Mouse (Mus musculus): Measurements from ENCODE around the gene Adam1b.
"Not testable (repeated sequence)": the region's sequence is repeated elsewhere in the genome, so short reads cannot be mapped to it uniquely, and the experiment has no call there.

Adam1b gene

GRCm38 (mm10) chr5:121526526-121526925, 23.3 kb upstream of the Adam1b start:
- no peak for DNase-seq (ENCODE audit: low read depth, low spot score)
- Histone ChIP-seq H3K36me3 (ENCODE audit: control insufficient read depth, insufficient read depth, low read length, poor library complexity, severe bottlenecking) (peaks cover 18% of the 10 kb centered on the region), H3K27me3 (ENCODE audit: control insufficient read depth, insufficient read depth, low read length, poor library complexity, severe bottlenecking) (no peaks in the 10 kb centered on the region)

- H3K36me3 ChIP-seq (ENCODE audit: control insufficient read depth, insufficient read depth, low read length, poor library complexity, severe bottlenecking) = peaks cover 18% of the 10 kb centered on the region
- DNase-seq (ENCODE audit: low read depth, low spot score) = no peak
- no peaks in the 10 kb centered on the region for H3K27me3 ChIP-seq (ENCODE audit: control insufficient read depth, insufficient read depth, low read length, poor library complexity, severe bottlenecking)
These were observed 22.7 kb upstream of the Adam1b start for GRCm38 (mm10) chr5:121525774-121526450.

- DNase-seq (ENCODE audit: low read depth, low spot score); H3K27me3 ChIP-seq (ENCODE audit: control insufficient read depth, insufficient read depth, low read length, poor library complexity, severe bottlenecking); H3K36me3 ChIP-seq (ENCODE audit: control insufficient read depth, insufficient read depth, low read length, poor library complexity, severe bottlenecking): not testable (repeated sequence)
These were observed 16.5 kb upstream of the Adam1b start for GRCm38 (mm10) chr5:121519758-121520157.

GRCm38 (mm10) chr5:121518983-121519382, 15.7 kb upstream of the Adam1b start:
- Histone ChIP-seq H3K36me3 (ENCODE audit: control insufficient read depth, insufficient read depth, low read length, poor library complexity, severe bottlenecking) (0 out of 2 replicates have a peak, but pooled peaks cover 2% of the 10 kb centered on the region), H3K27me3 (ENCODE audit: control insufficient read depth, insufficient read depth, low read length, poor library complexity, severe bottlenecking) (no peaks in the 10 kb centered on the region)
- DNase-seq (ENCODE audit: low read depth, low spot score) = no peak

- Histone ChIP-seq H3K27me3 (ENCODE audit: control insufficient read depth, insufficient read depth, low read length, poor library complexity, severe bottlenecking) (no peaks in the 10 kb centered on the region), H3K36me3 (ENCODE audit: control insufficient read depth, insufficient read depth, low read length, poor library complexity, severe bottlenecking) (no peaks in the 10 kb centered on the region)
- no peak for DNase-seq (ENCODE audit: low read depth, low spot score)
These were observed 6.8 kb upstream of the Adam1b start for GRCm38 (mm10) chr5:121510009-121510408.

GRCm38 (mm10) chr5:121506846-121507245, 3.6 kb upstream of the Adam1b start:
- DNase-seq (ENCODE audit: low read depth, low spot score) = no peak
- H3K36me3 ChIP-seq (ENCODE audit: control insufficient read depth, insufficient read depth, low read length, poor library complexity, severe bottlenecking) = no peaks in the 10 kb centered on the region
- no peaks in the 10 kb centered on the region for H3K27me3 ChIP-seq (ENCODE audit: control insufficient read depth, insufficient read depth, low read length, poor library complexity, severe bottlenecking)

GRCm38 (mm10) chr5:121501424-121501996, 1.7 kb downstream of the Adam1b start:
- DNase-seq (ENCODE audit: low read depth, low spot score); H3K27me3 ChIP-seq (ENCODE audit: control insufficient read depth, insufficient read depth, low read length, poor library complexity, severe bottlenecking); H3K36me3 ChIP-seq (ENCODE audit: control insufficient read depth, insufficient read depth, low read length, poor library complexity, severe bottlenecking): not testable (repeated sequence)

GRCm38 (mm10) chr5:121500719-121501118, 2.5 kb downstream of the Adam1b start:
- no peaks in the 10 kb centered on the region for H3K27me3 ChIP-seq (ENCODE audit: control insufficient read depth, insufficient read depth, low read length, poor library complexity, severe bottlenecking)
- DNase-seq (ENCODE audit: low read depth, low spot score) = no peak
- H3K36me3 ChIP-seq (ENCODE audit: control insufficient read depth, insufficient read depth, low read length, poor library complexity, severe bottlenecking) = no peaks in the 10 kb centered on the region

- Histone ChIP-seq H3K36me3 (ENCODE audit: control insufficient read depth, insufficient read depth, low read length, poor library complexity, severe bottlenecking) (no peaks in the 10 kb centered on the region), H3K27me3 (ENCODE audit: control insufficient read depth, insufficient read depth, low read length, poor library complexity, severe bottlenecking) (no peaks in the 10 kb centered on the region)
- no peak for DNase-seq (ENCODE audit: low read depth, low spot score)
These were observed 9.9 kb downstream of the Adam1b start for GRCm38 (mm10) chr5:121493305-121493704.

GRCm38 (mm10) chr5:121484801-121485200, 18.4 kb downstream of the Adam1b start:
- H3K27me3 ChIP-seq (ENCODE audit: control insufficient read depth, insufficient read depth, low read length, poor library complexity, severe bottlenecking) = no peaks in the 10 kb centered on the region
- H3K36me3 ChIP-seq (ENCODE audit: control insufficient read depth, insufficient read depth, low read length, poor library complexity, severe bottlenecking) = no peaks in the 10 kb centered on the region
- no peak for DNase-seq (ENCODE audit: low read depth, low spot score)

GRCm38 (mm10) chr5:121477680-121478079, 25.6 kb downstream of the Adam1b start:
- DNase-seq (ENCODE audit: low read depth, low spot score) = peak; percentile 86
- H3K27me3 ChIP-seq (ENCODE audit: control insufficient read depth, insufficient read depth, low read length, poor library complexity, severe bottlenecking) = no peaks in the 10 kb centered on the region
- H3K36me3 ChIP-seq (ENCODE audit: control insufficient read depth, insufficient read depth, low read length, poor library complexity, severe bottlenecking) = no peaks in the 10 kb centered on the region

GRCm38 (mm10) chr5:121476040-121476439, 27.2 kb downstream of the Adam1b start:
- Histone ChIP-seq H3K36me3 (ENCODE audit: control insufficient read depth, insufficient read depth, low read length, poor library complexity, severe bottlenecking) (no peaks in the 10 kb centered on the region), H3K27me3 (ENCODE audit: control insufficient read depth, insufficient read depth, low read length, poor library complexity, severe bottlenecking) (no peaks in the 10 kb centered on the region)
- DNase-seq (ENCODE audit: low read depth, low spot score) = no peak

- no peaks in the 10 kb centered on the region for H3K27me3 ChIP-seq (ENCODE audit: control insufficient read depth, insufficient read depth, low read length, poor library complexity, severe bottlenecking)
- H3K36me3 ChIP-seq (ENCODE audit: control insufficient read depth, insufficient read depth, low read length, poor library complexity, severe bottlenecking) = no peaks in the 10 kb centered on the region
- no peak for DNase-seq (ENCODE audit: low read depth, low spot score)
These were observed 28.6 kb downstream of the Adam1b start for GRCm38 (mm10) chr5:121474610-121475009.

- no peaks in the 10 kb centered on the region for H3K27me3 ChIP-seq (ENCODE audit: control insufficient read depth, insufficient read depth, low read length, poor library complexity, severe bottlenecking)
- H3K36me3 ChIP-seq (ENCODE audit: control insufficient read depth, insufficient read depth, low read length, poor library complexity, severe bottlenecking) = no peaks in the 10 kb centered on the region
- no peak for DNase-seq (ENCODE audit: low read depth, low spot score)
These were observed 30.8 kb downstream of the Adam1b start for GRCm38 (mm10) chr5:121472411-121472810.

GRCm38 (mm10) chr5:121469566-121469965, 33.7 kb downstream of the Adam1b start:
- H3K36me3 ChIP-seq (ENCODE audit: control insufficient read depth, insufficient read depth, low read length, poor library complexity, severe bottlenecking) = no peaks in the 10 kb centered on the region
- no peak for DNase-seq (ENCODE audit: low read depth, low spot score)

More at GRCm38 (mm10) chr5:121469566-121469965, 33.7 kb downstream of the Adam1b start:
- H3K27me3 ChIP-seq (ENCODE audit: control insufficient read depth, insufficient read depth, low read length, poor library complexity, severe bottlenecking) = no peaks in the 10 kb centered on the region

Data from splenic B cell, adult 2 months (primary cell).